Mouse (Mus musculus) retina, postnatal 7 days (tissue): ENCODE measurements at regions not wholly inside any gene's neighbourhood (a gene's known extent, or its start where the extent isn't known, plus 50 kb on each side); places are given as distances from the start of the nearest gene placed in this dataset.

Experiments used
- DNase-seq: peaks from one replicate; pipeline ENCODE4 v3.0.0-alpha.2; 2012; ENCODE audit warnings: low read depth, low spot score

DNA sequence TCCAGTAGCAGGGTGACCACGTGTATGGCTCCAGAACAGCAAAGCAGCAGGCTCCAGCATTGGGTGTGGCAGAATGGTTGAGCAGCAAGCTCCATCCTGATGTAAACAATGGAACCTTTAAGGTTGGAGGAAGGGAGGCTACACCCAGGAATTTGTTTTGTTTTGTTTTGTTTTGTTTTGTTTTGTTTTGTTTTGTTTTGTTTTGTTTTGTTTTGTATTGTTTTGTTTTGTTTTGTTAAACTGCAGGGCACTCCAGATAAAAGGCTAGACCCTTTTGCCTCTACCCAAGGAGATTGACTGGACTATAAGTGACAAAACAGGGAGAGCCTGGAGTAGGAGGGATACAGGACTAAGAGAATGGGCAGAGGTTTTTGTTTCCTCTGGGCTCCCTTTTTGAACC, 647.5 kb downstream of the Kcnj3 start:
- no peak for DNase-seq

DNA sequence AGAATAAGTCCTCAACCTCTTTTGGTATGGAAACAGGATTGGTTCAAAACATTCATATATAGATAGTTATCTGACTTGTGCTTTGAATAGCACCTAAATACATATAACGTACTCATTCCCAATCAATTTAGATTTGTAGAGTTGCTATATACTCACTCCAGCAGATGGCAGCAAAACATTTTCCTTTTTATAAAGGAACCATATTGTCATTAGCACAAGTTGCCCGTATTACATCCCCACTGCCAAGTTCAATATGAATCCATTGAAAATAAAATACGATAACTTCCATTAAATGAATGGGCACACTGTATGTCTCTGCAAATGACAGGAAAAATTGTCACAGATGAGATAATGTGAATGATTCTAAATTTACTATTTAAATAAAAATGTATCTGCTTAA, 673.8 kb downstream of the Kcnj3 start:
- peak; percentile 4 for DNase-seq

DNA sequence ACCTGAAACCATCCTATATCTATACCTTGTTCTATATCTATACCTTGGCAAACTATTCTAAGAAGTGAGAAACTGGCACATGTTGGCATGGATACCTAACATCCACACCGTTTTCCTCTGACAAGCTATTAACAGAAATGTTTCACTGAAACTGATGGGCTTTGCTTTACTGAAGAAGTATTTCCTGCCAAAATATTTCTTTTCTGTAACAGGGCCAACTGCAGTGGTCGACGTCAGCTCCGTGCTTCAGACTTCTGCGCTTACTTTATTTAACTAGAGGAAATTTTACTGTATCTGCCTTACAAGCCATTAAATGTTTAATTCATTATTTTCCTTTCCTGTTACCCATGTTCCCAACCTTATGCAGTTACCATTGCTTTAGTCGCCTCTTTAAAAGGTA, 674.2 kb downstream of the Kcnj3 start:
- DNase-seq, result no peak

DNA sequence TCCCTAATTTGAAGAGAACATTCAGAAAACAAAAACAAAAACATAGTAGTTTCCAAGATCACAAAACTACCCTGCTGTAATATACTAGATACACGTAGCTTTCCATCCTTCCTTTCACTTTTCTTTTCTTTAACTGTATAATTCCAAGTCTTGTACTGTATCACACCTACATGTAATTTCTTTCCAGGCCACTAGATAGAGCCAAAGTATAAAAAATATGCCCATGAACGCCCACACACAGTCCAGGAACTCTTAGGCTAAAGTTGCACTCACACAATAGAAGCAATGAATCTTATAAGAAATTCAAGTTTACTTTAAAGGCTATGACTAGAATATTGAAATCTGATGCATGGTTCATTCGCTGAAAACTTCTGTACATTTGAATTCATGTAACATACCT, 678.7 kb downstream of the Kcnj3 start:
- DNase-seq, result peak; percentile 37

DNA sequence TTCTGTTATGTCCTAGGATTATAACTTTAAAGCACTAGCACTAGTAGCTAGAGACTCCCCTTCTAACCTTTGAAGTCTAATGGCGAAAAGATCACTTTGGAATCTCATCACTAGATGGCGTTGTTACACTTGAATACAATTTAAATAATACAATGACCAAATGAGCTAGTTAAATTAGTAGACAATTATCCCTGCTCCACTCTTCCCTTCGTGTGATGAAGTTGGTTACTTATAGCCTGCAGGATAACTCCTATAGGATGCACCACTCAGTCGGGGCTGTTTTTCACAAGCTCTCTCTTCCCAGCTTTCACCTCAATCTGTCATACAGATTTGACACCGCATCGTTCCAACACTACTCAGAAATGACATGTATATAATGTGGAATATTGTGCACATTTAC, 683.6 kb downstream of the Kcnj3 start:
- peak; percentile 40 for DNase-seq

DNA sequence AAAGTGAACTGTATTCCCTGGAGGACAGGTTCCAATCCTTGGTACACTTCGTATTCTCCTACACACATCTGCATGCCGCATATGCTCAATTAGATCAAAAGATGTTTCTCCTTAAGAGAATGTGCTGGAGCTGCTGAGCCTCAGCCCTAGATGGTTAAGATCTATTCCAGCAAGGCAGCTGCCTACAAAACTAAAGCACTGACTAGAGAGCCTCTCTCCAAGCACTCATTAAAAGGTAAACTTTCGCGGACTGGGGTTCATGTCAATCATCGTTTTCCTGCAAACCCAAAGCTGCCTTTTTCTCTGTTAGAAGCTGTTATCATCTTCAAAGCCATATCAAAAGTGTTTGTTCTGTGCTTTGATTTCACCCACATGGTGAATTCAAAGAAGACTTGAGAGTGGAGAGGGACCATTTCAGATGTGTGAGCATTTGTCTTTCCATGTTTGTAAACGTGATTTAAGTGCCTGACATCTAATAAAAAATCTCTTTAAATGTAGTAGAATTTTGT, 711.4 kb downstream of the Kcnj3 start:
- DNase-seq, result no peak

DNA sequence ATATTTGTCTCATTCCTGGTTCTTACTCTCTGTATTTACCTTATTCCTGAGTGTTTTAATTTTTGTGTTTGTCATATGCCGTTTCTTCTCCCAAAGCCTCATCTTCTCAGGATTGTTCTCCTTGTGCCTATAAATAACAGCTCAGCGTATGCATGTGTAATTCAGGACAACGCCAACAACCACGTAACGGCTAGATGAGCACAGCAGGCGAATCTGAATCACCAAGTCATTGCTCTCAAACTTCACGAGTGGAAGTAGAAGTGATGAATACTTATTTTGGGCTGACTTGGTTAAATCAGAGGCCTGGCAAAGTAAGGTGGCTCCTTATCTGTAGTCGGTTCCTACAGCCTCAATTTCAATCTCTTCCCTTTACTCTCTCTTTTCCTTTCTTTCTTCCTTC, 760.7 kb downstream of the Kcnj3 start:
- no peak for DNase-seq

DNA sequence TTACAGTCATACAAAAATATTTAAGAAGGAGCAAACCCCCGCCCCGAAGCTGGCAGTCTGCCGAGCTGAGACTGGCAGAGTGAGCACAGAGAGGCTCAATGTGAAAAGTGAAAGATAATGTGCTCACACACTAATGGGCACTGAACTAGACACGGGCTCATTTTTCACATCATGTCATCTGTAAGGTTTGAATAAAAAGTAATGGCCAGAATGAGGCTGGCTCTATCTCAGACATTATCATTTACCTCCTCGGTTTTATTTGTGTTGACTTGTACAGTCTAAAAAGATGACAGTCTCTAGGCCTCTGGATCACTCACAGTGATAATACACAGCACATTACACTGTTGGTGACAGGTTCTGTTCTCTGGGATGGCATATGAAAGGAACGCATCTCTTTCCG, 791.7 kb downstream of the Kcnj3 start:
- DNase-seq, result no peak

DNA sequence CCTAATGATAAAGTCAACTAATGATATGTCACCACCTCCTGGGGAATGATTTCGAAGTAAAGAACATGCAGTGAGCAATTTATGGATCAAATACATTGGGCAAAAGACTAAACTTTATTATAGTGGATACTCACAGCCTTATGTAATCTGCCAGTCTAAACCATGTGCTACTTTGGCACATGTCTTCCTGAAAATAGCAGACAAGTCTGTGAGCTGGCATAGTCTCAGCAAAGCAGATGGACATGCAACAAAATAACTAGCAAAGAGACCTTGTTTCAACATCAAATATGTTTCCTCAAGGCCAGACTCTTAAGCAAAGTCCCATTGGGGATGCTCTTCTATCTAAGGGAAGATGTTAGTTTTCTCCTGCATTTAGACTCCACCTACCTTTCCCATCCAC, 797.3 kb downstream of the Kcnj3 start:
- DNase-seq, result no peak

DNA sequence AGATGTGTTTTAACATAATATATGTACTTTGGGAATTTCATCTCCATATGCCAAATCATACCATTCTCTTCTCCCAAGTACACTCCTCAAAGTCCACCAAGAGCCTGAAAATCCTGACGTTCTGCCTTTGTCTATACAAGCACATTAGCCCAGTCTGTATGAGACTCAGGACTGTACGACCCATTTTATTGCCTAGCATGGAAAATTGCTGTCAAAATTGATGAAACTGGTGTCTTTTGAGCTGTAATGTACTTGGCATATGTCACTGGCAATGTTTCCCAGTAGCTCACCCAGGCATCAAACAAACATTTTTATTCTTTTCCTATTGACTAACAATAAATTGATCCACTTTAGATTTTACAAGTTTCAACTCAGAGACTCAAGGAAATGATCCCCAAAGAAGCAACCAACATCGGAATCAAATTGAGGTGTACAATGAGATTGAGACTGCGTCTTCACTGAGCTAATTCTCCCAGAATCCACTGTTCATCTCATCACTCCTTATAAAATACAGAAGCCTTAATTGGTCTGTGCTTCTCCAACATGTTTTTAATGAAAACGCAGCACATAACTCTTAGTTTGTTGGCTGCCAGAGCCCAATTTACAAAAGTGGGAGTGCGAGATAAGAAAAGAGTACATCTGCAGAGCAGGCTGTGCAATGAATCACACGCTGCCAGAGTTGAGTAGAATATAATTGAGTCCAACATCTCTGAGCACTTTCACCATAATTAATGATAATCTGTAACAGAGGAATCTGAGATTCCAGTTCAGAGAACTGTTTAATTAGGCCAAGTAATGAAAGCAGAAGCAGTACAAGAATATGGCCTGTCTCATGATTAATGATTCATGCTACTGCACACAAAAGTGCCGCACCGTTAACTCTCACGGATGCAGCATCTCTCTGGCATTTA, 821.5 kb downstream of the Kcnj3 start:
- no peak for DNase-seq

DNA sequence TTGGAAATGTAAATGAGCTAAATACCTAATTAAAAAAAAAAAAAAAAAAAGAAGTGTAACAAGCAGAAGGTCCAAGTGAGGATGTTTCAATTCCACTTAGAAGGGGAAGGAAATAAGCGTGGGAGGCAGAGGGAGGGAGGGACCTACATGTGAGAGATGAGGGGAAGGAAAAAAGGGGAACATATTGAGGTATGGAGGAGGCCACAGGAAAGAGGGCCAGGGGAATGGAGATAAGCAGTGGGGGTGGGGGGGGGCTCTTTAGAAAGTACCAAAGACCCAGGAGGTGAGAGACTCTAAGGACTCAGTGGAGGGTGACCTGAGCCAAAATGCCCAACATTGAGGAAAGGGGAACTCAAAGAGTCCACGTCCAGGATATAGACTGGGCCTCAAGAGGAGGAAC, 818.9 kb downstream of the Nr4a2 start:
- no peak for DNase-seq

DNA sequence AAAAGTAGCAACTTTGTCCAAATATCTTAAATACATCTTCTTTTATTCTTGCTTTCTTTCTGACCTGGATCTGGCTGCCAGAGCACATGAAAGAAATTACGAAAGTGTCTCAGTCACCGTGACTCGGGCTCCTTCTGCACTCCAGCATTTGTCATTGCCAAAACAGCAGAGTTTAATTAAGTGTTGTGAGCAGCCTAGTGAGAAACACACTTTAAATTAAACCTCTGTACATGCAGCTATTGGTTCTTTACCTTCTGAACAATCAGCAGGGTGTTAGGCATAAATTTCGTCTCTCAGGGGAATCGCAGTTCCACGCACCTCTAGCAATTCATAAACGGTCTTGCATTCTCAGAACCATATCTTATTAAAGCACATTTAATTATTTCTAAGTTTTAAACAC, 802.1 kb downstream of the Nr4a2 start:
- DNase-seq, result no peak

DNA sequence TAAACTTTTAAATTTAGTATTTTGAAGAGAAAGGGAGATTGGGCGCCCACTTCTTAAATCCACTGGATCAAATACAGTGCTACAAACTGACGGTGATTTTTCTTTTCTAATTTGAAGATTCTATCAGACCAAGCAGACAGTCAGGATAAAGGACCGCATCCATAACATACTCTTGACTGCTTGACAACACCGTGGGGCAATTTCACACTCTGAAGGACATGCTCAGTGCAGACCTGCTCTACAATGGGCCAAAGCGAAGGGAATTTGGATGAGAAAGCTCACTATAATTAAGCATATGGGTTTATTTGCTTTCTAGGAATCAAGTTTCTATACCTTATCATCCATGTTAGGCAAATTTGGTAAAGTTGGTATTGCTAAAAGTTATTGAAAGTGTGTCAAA, 801.3 kb downstream of the Nr4a2 start:
- DNase-seq, result no peak

DNA sequence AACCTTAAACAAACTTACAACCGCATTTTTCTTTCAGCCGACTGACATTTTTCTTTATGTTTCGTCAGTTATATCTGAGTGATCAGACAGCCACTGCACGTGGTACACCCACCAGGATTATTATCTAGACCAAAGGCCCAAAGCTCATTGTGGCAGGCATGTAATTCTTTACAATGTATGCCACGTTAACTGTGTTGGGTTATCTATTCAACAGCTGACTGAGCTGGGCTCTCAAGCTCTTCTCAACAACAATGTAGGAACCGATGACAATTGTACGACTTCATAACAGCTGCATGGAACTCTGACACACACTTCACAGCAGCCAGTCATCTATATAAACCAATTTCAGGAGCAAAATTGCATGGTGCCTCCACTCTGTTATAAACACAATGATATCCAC, 787.8 kb downstream of the Nr4a2 start:
- no peak for DNase-seq

DNA sequence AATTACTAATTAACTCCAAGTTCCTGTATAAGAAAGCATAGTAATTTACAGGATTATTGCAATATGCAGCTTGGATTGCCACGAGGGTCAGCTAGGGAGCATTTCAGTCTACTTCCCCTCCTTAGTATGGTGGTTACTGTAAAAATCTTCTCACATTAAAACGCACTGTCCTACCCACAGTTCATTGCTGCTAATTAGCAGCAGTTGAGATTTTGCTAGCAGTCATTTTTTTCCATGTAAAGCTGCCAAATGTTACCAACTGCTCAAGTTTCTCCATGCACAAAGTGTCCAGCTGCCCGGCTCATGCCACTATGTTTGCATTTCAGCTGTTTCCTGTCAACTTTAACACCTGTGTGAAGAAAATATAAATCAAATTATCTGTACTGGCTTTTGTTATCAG, 759.7 kb downstream of the Nr4a2 start:
- no peak for DNase-seq
